Mouse (Mus musculus): ENCODE data around the gene Prkcb.

The Prkcb gene

DNA sequence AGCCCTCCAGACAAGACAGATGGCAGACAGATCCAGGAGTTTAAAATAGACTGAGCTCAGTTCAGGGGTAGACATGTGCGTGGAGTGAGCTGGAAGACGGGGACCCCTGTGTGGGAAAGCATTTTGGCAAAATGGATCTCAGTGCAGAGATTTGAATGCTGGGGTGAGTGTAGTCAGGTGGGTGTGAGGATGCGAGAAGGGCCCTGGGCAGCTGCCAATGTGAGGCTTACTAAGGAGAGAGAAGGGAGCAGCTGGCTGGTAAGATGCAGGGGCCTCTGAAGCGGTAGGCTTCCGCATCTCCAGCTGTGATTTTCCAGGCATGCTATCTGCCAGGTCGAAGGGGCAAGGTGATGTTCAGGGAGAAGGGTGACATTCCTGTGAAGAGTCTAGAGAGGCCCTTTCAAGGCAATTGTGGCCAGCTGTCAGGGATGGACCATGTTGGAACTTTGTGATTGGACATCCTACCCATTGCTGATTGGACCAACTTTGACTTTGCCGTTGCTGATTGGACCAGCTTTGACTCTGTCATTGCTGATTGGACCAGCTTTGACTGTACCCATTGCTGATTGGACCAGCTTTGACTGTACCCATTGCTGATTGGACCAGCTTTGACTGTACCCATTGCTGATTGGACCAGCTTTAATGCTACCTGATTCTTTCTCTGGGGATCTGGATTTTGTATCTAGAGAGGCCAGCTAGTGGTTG lies 78.9 kb downstream of the Prkcb start:
- DNase-seq (ENCODE audit: low read depth, low spot score), result no peak

DNA sequence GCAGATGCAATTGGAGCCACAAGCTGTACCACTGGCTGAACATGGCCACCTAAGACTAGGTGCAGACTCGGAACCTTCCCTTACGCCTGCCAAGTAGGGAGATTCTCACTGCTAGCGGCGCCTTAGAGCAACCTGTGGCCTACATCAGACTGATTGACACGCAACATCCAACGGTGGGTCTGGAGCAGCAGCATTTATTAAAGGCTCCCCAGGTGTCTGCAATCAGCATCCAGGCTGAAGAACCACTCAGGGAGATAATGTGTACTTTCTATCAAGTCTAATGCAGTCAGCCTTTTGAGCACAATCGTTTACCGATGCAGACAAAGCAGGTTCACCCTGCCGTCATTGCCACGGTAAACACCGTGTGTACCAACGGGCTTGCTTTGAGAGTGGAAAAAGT lies 81.9 kb downstream of the Prkcb start:
- no peak for DNase-seq (ENCODE audit: low read depth, low spot score)

DNA sequence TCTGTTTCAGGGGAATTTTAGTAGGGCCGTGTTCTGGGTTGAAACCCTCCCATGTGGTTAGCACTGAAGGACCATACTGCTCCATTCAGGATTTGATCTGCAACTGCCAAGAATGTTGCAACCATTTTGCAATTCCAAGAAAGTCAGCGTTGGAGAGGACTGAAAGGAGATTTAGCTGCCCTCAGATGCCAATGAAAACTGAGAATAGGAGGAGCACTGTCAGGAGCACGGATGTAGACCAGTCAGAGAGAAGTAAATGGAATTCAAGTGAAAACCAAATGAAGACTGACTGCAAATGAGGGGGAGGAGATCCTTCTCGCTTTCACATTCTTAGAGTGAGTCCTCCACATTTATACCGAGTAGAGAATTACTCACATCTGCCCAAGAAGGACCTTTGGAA lies 83.4 kb downstream of the Prkcb start:
- DNase-seq (ENCODE audit: low read depth, low spot score), result no peak

DNA sequence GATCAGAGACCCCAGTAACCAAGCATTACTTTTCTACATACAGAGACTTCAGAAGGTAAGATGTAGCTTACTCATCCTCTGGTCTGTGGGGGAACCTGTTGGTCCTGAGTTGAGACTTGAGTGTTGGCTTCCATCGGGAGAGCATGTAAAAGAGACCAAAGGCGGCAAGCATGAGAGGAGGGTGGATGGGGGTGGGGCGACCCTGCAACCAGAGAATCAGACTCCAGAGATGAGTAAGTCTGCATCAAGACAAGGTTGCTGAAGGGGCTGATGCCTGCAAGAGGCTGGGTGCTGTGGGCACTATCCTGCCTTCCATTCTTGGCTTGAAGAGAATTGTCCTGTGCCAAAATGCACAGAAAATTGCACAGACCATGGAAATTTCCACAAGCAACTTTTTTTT lies 83.8 kb downstream of the Prkcb start:
- DNase-seq (ENCODE audit: low read depth, low spot score), result no peak

DNA sequence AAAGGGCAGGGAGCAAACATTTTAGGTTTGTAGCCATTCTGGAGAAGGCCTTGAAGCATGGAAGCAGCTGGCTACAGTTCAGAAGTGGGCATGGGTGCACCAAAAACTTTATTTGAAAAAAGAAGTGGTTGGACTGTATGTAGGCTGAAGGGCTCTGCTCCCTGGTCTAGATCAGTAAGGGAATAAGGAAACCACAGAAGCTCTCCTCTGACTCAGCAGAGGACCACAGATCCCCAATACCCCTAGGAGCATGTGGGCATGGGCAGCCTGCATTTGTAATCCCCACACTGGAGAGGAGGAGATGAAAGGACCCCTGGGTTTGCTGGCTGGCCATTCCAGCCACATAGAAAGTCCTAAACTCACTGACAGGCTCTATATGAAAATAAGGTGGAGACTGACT lies 88.3 kb downstream of the Prkcb start:
- DNase-seq (ENCODE audit: low read depth, low spot score), result no peak

DNA sequence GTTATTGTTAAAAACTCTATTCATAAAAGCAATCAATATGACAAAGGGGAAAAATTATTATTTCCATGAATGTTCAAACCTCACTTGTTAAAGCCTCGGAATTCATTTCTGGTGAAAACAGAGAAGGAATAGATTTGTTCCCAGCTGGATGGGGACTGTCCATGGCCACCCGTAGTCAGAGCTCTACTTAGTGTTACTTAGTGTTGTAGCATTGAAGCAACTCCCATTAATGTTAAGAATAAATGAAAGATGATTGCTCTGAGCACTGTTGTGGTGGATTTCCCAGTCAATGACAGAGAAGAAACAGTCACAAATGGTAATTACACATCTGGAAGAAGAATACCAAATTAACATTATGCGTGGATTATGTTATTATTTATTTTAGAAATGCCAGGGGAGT lies 89.4 kb downstream of the Prkcb start:
- no peak for DNase-seq (ENCODE audit: low read depth, low spot score)

DNA sequence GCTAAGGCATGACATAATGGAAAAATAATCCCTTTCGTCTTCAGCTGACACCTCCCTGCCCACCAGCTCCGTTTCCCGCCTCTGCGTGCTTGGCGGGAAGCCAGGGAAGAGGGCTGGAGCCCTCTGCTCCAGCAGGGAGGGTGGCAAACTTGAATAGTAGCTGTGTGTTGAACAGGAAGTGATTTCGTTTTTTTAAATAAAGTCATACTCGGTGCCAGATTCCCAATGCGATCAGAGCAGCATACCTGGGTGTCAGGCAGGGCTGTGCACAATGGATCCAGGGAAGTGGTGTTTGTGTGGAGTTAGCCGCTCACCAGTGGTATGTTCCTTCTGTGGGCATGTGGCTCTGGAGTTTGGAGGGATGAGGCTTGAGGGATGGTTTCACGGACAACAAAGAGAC lies 89.9 kb downstream of the Prkcb start:
- no peak for DNase-seq (ENCODE audit: low read depth, low spot score)

DNA sequence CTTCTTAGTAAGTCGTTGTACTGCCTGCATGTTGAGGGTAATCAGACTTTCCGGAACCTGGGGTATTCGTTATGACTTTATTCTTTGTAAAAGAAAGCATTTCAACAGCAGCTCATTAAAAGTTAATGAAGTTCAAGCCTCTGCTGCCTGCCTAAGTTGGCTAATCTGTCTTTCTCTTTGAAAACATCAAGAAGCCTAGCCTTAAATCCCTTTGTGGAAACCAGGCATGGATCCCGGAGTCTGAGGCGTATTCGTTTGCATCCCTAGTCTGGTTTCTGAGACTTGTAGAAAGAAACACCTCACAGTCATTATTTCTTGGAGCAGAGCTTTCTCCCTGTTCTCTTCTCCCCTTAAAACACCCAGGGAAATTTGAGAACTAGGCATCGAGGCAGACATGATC lies 90.7 kb downstream of the Prkcb start:
- DNase-seq (ENCODE audit: low read depth, low spot score), result no peak

DNA sequence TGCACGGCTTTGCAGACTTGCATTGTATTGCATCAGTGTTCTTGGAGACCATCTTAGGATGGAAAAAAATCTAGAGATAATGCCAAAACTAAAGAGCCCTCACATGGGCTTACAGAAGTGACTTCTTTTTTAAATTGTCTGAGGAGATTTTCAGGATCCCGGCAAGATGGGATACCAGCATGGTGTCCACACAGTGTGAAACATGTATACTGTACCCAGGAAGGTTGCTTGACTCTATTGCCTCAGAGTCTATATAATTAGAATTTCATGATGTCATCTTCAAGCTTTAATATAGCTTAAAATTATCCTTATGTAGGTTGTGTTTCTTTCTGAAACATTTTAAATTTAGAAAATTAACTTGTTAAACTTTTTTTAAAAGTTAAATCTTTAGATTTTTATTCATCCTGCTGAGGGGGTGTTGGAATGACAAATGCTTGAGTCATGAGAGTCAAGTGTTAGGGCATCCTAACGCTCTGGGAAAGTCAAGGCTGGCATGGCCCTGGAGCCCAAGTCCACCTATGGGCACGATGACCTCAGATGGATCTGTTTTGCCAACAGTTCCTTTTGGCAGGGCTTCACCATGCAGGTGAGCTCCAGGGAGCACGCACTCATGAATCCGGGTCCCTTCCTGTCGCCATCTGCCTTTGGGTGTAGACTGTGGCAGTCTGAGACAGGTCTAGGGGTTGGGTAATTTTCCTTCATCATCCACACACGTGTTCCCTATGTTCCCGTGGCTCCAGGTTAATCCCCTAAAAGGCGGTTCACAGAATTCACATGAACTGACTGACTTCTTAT lies 92.0 kb downstream of the Prkcb start:
- no peak for DNase-seq (ENCODE audit: low read depth, low spot score)

DNA sequence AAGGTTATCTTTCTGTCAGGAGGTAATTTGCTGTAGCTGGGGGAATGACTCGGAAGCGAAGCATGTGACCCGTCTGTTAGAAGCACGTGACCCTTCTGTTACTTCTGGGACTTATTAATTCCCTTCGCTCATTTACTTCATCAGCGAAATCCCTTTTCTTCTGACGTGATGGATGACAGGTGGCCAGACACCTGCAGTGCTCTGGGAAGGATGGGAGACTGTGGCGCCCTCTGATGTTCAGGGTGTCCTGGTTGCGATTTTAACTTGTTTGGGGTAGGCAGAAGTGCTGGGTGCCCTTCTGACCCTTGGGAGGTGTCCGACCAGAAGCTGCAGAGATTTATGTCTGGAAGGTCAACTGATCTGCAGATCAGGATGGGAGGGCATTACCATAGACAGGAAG lies 93.0 kb downstream of the Prkcb start:
- DNase-seq (ENCODE audit: low read depth, low spot score), result no peak

DNA sequence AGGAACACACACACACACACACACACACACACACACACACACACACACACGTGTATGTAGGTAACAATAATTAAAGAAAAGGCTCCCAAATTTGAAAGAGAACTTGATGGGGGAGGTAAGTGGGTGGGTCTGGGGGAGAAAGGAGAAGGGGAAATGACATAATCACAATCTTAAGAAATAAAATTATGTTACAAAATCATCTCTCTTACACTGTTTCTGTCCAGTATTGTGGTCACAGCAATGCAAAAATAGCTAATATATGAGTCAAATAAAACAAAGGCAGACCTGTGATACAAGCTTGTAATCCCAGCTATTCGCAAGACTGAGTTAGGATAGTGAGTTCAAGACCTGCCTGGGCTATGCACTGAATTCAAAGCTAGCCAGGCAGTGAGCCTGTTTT lies 94.7 kb downstream of the Prkcb start:
- no peak for DNase-seq (ENCODE audit: low read depth, low spot score)

DNA sequence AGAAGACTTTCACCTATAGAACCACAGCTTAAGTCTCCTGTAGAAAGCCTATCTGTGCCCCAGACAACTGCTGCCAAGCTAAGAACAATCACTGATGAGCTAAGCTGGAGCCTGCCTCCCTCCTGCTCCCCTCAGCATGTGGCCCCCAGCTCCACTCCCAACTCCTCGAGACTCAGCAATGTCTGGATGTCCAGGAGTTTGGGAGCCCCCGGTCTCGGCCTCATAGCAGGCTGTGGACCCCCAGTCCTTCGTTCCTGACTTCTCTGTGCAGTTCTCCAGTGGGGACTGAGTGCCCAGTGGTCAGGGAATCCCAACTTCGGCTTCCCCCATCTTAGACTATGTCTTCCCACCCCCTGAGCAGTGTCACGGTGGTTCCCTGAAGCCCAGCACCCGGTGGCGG lies 96.3 kb downstream of the Prkcb start:
- no peak for DNase-seq (ENCODE audit: low read depth, low spot score)

DNA sequence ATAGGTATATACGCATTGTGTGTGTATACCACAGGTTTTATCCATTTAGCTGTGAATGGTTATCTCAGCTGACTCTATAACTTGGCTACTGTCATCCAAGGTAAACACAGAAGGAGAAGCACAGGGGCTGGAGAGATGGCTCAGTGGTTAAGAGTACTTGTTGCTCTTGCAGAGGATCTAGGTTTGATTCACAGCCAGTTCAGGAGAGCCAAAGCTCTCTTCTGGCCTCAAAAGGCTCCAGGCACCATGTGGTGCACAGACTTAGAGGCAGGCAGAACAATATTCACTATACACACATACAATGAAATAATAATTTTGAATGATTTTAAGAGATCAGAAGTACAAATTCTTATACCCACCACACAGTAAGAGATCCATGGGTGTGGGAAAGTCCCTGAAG lies 98.0 kb downstream of the Prkcb start:
- no peak for DNase-seq (ENCODE audit: low read depth, low spot score)

DNA sequence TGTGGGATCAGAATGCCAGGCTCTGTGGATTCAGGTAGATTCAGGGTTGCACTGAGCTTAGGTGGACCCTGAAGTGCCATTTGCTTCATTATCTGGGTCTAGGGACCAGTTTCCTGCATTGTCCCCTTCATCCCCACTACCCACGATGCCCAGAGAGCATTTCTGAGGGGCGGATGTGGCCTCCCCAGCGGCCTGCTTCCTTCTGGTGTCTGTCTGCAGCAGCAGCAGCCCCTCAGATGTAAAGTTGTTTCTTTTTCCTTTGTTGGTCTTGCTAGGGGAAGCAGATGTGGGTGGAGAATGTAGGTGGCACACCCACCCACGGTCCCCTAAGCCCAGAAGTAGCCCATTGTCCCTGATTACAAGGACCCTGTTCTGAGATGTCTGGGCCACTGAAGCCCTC lies 99.3 kb downstream of the Prkcb start:
- DNase-seq (ENCODE audit: low read depth, low spot score), result no peak

DNA sequence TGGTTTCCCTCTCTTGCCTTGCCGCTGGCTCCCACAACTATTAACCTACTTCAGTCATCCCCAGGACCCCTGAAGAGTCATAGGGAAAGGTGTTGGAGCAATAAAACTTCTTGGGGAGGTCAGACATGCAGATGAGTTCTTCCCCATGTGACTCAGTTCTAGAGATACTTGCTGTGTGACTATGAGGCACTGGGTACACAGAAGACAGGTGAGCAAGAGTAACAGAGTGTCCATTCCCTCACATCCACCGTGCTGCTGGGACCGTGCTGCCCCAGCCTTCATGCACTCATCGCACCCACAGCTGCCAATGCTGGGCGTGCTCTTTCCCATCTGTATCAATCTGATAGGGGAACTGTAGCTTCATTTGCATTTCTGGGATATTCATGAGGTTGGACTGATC lies 100.3 kb downstream of the Prkcb start:
- DNase-seq (ENCODE audit: low read depth, low spot score), result no peak

DNA sequence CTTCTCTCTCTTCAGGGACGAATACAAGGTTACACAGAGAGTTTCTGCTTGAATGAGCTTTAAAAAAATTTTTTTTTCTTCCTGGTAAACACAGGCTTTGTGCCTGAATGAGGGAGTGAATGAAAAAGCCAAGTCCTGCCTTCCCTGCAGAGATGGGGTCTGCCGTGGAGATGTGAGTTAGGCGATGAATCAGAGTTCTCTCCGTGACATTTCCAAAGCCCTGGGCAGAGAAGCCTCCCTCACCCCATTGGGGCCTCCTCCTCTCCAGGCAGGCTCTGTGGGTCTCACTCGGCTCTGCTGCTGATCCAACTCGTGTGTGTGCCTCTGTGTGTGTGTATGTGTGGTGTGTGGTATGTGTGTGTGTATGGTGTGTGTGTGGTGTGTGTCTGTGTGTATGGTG lies 101.1 kb downstream of the Prkcb start:
- DNase-seq (ENCODE audit: low read depth, low spot score), result no peak

DNA sequence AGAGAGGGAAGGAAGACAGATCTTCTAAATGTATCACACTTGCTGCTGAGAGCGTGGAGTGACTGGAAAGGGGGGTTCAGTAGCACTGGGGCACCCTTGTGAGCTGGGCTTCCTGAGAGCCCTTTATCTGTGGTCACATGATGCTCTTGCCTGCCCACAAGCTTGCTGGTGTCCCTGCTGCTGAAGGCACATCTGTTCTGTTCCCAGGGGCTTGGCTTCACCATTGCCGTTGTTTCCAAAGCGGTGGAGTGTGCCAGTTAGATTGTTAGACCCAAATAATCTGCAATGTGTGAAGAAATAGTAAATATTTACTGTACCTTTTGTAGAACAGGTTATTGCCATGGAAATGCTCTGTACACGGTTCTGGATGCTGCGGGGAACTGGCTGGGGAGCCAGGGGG lies 101.6 kb downstream of the Prkcb start:
- no peak for DNase-seq (ENCODE audit: low read depth, low spot score)

DNA sequence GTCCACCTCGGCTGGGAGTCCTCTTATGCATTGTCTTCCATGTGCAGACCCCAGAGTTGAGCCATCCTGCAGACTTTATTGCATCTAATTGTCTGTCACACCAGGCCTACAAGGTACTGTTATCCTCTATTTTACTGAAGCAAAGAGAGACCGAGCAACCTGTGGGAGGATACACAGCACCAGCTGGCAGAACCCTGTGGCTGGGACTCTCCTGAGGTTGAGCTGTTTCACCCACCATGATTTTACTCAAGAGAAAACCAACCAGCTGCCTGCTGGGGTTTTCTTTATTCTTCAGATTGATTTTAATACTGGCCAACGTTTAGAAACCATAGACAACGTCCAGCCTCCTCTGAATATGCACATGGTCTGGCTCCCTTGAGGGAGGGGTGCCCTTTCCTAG lies 102.1 kb downstream of the Prkcb start:
- DNase-seq (ENCODE audit: low read depth, low spot score), result no peak

DNA sequence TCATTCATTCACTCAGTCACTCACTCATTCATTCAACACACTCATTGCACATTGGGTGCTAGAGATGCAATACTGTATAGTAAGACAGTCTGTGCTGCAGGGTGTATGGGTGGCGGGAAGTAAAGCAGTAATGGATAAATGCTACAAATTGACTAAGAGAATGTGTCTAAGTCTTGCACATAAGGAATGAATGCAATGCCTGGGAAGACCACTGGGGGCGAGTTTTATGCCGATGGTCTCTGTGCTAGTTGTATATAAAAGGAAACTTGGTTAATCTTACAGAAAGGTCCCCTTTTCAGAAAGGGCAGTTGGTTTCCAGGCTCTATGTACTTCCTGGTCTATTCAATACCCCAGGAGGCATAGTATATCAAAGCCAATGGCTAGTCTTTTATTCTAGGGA lies 102.8 kb downstream of the Prkcb start:
- DNase-seq (ENCODE audit: low read depth, low spot score), result no peak

DNA sequence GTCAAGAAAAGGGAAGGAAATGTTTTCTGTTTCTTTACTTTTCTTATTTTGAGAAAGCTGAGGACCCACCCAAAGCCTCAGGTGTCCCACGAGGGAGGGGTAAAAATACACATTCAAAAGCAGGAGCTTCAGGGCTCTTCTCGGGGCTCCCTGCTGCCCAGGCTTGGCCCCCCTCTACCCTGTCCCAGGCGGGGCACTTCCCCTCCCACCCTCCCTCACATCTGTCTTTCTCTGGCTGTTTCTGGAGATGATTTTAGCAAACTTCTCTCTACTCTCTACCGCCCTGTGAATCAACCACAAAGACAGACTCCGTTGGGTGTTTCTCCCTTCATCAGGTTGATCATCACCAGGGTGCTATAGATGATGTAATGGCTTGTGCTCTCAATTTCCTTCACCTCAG lies 105.4 kb downstream of the Prkcb start:
- no peak for DNase-seq (ENCODE audit: low read depth, low spot score)

DNA sequence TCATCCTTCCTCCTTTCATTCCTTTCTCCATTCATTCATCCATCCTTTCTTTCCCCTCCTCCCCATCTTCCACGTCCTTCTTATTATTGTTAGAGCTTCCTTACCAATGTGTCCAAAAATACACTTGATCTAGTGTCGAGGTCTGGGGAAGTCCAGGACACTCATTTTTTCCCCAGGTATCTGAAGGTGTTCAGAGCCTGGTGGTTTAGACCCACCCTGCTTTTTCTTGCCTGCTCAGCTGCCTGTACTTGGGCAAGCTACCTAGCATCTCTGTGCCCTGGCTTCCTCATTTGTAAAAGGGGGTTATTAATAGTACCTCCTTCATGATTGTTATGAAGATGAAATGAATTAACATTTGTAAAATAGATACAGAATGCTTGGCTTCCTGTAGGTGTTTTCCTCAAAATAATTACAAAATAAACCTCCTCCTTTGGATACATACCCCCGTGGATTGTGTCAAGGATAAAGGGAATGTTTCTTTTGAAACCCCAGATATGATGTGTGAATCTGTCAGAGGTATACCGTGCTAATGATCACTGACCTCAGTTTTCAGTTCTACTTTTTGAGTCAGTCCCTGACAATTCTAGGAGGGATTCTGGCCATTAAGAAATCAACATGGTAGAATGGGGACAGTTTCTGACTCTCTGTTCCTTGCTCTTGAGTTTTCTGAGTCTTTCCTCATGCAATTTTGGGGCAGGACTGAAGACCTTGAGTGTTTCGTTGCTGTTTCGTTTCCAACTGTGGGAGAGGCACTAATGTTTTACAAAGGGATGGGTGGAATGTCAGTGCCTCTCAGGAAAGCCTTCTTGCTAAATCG lies 106.8 kb downstream of the Prkcb start:
- no peak for DNase-seq (ENCODE audit: low read depth, low spot score)

DNA sequence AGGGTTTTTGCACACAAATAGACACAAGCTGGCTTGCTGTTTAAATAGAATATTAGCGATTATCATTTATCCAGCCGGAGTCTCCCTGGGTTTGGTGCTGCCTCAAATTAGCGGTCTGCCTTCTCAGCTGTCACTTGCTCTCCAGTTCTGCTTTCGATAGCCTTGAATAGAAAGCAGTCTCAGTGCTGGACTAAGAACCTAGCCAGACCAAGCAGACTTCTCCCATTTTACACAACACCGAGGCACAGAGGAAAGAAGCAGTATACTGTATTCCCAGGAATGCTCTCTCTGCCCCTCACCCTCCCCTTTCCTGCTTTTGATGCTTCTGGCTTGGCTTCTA lies 107.4 kb downstream of the Prkcb start:
- DNase-seq (ENCODE audit: low read depth, low spot score), result no peak

DNA sequence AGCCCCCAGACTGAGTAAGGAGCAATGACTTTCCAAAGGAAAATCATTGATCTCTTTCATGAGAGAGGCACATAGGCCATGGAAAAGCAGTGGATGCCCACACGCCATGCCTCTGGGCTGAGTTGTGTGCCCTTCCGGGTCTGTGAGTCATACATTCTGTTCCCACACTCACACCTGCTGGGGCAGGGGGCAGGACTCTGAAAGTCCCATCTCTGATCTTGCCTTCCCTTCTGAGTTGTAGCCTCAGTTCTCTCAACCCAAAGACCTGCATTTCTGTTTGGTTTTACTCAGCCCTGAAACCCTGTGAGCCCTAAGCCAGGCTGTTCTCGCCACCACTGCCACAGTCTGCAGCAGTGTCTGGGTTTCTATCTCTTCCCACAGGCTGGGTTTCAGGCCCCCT lies 109.1 kb downstream of the Prkcb start:
- DNase-seq (ENCODE audit: low read depth, low spot score), result no peak

Data from brain, embryonic 18.5 days (tissue).